Mouse (Mus musculus) testis, adult 2 months (tissue): ENCODE results near the gene Nova1. TPM values are rescaled to one million over a fixed set of nuclear protein-coding genes. Genes with fewer than 3 reads are reported as not detected.

Source experiments
- H3K27ac ChIP-seq: fragments of 200-500 bp; 2 replicates; pipeline ENCODE4 v1.5.1; 2012; ENCODE audit warnings: low read depth, low read length; ENCODE audit not compliant: control insufficient read depth, insufficient read depth
- H3K27me3 ChIP-seq: fragments of 200-500 bp; 2 replicates; pipeline ENCODE4 v1.6.1; 2012; ENCODE audit warnings: mild to moderate bottlenecking, low read length, moderate library complexity; ENCODE audit not compliant: control insufficient read depth, insufficient read depth
- H3K36me3 ChIP-seq: fragments of 200-500 bp; 2 replicates; pipeline ENCODE4 v1.6.1; 2012; ENCODE audit warnings: mild to moderate bottlenecking, low read length; ENCODE audit not compliant: control insufficient read depth, insufficient read depth
- H3K4me1 ChIP-seq: fragments of 200-500 bp; 2 replicates; pipeline ENCODE4 v1.6.1; 2012; ENCODE audit warnings: low read length; ENCODE audit not compliant: control insufficient read depth, insufficient read depth
- H3K4me3 ChIP-seq: fragments of 200-500 bp; 2 replicates; pipeline ENCODE4 v1.5.1; 2012; ENCODE audit warnings: low read depth, mild to moderate bottlenecking, low read length, moderate library complexity, mixed read lengths; ENCODE audit not compliant: control insufficient read depth
- CTCF ChIP-seq: fragments of 200-500 bp; IDR thresholded peaks from 2 replicates; pipeline ENCODE4 v1.5.1; 2012; ENCODE audit warnings: low read depth, mild to moderate bottlenecking, inconsistent platforms, low read length, moderate library complexity; ENCODE audit not compliant: control insufficient read depth, insufficient read depth, insufficient replicate concordance
- POLR2A ChIP-seq: fragments of 200-500 bp; IDR thresholded peaks from 2 replicates; pipeline ENCODE4 v1.6.1; 2012; ENCODE audit warnings: low read depth, mild to moderate bottlenecking, inconsistent platforms, low read length, moderate library complexity; ENCODE audit not compliant: control insufficient read depth
- polyA plus RNA-seq: library from polyadenylated mRNA; depleted of rRNA; stranded (reverse); fragments of >200 nt; gene quantifications from 2 replicates; pipeline ENCODE4 v1.2.3, GENCODE M21; 2012

Gene Nova1
- polyA plus RNA-seq, 1 experiment = 0.70 TPM

- no peak overlapping the region for H3K27ac ChIP-seq
- H3K27me3 ChIP-seq = no peaks in the 10 kb centered on the region
- H3K4me3 ChIP-seq = no peak overlapping the region
- H3K4me1 ChIP-seq = no peaks in the 10 kb centered on the region
- no peaks in the 10 kb centered on the region for H3K36me3 ChIP-seq
- TF ChIP-seq POLR2A = no peak
- no peak for TF ChIP-seq CTCF
These were observed 85.5 kb downstream of the Nova1 start for GRCm38 (mm10) chr12:46733261-46733660.

DNA sequence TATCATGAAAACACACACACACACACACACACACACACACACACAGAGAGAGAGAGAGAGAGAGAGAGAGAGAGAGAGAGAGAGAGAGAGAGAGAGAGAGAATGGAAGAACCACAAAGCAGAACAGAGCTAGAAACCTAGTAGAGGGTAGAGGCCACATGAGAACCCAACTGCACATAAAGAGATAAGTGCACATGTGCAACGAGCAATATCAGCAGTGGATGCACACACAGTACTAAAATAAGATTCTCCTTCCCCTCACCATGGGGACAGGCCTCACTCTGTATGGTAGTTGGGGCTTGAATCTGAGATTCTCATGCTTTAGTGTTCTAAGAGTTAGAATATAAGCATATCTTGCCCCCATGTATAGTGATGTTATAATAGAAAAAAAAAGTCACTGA is 86.8 kb downstream of the Nova1 start:
- no peak for TF ChIP-seq CTCF
- no peak for TF ChIP-seq POLR2A
- Histone ChIP-seq H3K27me3 (no peaks in the 10 kb centered on the region), H3K36me3 (no peaks in the 10 kb centered on the region), H3K4me1 (no peaks in the 10 kb centered on the region), H3K4me3 (no peak overlapping the region), H3K27ac (no peak overlapping the region)

- no peaks in the 10 kb centered on the region for H3K27me3 ChIP-seq
- H3K4me3 ChIP-seq = no peak overlapping the region
- H3K27ac ChIP-seq = no peak overlapping the region
- H3K4me1 ChIP-seq = no peaks in the 10 kb centered on the region
- H3K36me3 ChIP-seq = no peaks in the 10 kb centered on the region
- TF ChIP-seq POLR2A (no peak), CTCF (no peak)
These were observed 96.8 kb downstream of the Nova1 start for GRCm38 (mm10) chr12:46721914-46722313.

GRCm38 (mm10) chr12:46719076-46719475 is 99.7 kb downstream of the Nova1 start:
- TF ChIP-seq CTCF = no peak
- TF ChIP-seq POLR2A = no peak
- H3K27ac ChIP-seq = no peak overlapping the region
- no peaks in the 10 kb centered on the region for H3K36me3 ChIP-seq
- no peak overlapping the region for H3K4me3 ChIP-seq
- no peaks in the 10 kb centered on the region for H3K4me1 ChIP-seq
- no peaks in the 10 kb centered on the region for H3K27me3 ChIP-seq

DNA sequence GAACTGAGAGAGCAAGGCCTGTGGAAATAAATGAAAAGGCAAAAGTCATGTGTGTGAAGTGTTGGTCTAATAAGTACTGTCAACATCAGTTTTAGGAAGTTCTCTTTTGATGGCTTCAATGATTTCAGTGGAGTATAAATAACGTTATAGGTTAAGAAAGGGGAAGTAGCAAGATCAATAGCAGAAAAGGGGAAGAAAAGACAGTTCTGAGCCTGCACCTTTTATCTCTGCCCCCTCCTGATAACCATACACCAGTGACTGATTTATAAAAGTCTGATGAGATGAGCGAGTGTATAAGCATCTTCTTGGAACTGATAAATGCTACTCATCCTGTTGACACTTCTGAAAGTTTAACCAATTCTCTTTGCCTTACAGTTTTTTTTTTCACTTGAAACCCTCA is 108.6 kb downstream of the Nova1 start:
- no peak for TF ChIP-seq POLR2A
- TF ChIP-seq CTCF = no peak
- no peaks in the 10 kb centered on the region for H3K27me3 ChIP-seq
- H3K27ac ChIP-seq = no peak overlapping the region
- H3K4me3 ChIP-seq = no peak overlapping the region
- H3K36me3 ChIP-seq = no peaks in the 10 kb centered on the region
- no peaks in the 10 kb centered on the region for H3K4me1 ChIP-seq

DNA sequence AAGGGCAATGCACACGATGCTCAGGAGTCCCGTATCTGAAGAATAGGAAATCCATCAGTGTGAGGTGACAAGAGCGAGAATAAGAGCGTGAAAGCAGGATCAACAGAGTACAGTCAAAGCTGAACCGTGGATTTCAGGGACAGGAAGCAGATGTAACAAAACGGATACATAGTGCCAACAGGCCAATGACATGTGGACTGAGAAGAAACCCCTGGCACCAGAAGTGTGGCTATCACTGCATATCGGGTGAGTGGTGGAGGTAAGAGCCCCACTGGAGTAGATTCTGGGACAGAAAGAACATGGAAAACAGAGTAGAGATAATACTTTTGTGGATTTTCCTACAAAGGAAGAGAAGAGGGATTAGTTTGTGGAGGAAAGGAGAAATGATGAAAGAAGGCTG is 109.3 kb downstream of the Nova1 start:
- Histone ChIP-seq H3K36me3 (no peaks in the 10 kb centered on the region), H3K27me3 (no peaks in the 10 kb centered on the region), H3K27ac (no peak overlapping the region), H3K4me1 (no peaks in the 10 kb centered on the region), H3K4me3 (no peak overlapping the region)
- TF ChIP-seq CTCF = no peak
- no peak for TF ChIP-seq POLR2A

DNA sequence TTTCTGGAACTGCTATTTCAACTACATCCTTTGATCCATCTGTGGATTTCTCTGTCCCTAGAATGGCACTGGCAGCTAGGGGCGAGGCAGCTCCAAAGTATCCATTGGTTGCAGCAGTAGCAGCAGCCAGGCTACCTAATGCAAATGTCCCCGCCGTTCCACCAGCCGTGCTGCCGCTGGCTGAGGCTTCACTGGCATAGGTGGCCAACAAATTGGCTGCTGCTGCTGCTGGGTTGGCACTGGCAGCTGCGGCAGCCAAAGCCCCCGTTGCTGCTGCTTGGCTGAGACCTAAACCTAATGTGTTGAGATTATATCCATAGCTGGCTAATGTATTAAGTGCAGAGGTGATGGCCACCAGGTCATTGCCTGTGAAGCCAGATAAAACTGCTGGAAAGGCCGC is 118.5 kb downstream of the Nova1 start:
- Histone ChIP-seq H3K27ac (no peak overlapping the region), H3K4me3 (no peak overlapping the region), H3K4me1 (no peaks in the 10 kb centered on the region), H3K36me3 (no peaks in the 10 kb centered on the region), H3K27me3 (no peaks in the 10 kb centered on the region)
- TF ChIP-seq POLR2A (no peak), CTCF (no peak)

DNA sequence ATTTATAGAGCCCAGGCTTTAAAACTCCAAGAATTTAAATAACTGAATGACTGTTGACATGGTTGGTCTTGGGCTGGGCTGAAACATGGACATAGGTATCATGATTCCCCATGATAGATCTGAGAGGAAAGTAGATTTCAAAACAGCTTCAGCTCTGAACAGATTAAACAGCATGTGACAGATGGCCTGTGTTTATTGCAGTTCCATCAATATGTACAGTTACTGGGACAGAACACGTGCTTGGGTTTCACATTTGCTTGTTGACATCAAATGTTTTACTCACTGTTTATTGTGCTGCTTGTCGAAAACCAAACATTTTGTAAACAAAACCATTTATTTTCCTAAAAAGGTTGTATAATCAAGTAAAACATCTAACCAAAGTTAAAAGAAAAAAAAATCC is 142.4 kb downstream of the Nova1 start:
- no peak overlapping the region for H3K4me3 ChIP-seq
- H3K27me3 ChIP-seq = no peaks in the 10 kb centered on the region
- no peaks in the 10 kb centered on the region for H3K36me3 ChIP-seq
- no peak for TF ChIP-seq POLR2A
- no peaks in the 10 kb centered on the region for H3K4me1 ChIP-seq
- no peak overlapping the region for H3K27ac ChIP-seq
